Mouse (Mus musculus): ENCODE results near the gene Csn2.

Csn2 gene

DNA sequence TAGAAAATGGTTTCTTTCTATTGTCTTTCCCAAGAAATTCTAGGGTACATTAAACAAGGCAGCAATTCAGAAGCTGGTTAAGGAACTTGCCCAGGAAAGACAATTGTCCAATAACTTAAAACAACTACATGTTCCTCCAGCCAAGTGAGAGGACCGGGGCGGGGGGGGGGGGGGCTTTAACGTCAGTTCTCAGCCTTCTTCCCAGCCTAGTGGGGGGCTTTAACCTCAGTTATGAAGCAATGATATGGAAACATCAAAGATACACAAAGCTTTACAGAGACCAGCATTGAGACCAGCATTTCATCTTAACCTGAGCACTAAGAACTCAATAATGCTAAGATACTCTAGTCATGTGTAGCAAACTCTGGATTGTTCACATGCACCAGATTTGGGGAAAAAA lies at the start of gene Csn2:
Csn2 (minus strand) TSS at position 101 of the 400 bp plus-strand sequence.
- DNase-seq (ENCODE audit: low spot score): no peak

DNA sequence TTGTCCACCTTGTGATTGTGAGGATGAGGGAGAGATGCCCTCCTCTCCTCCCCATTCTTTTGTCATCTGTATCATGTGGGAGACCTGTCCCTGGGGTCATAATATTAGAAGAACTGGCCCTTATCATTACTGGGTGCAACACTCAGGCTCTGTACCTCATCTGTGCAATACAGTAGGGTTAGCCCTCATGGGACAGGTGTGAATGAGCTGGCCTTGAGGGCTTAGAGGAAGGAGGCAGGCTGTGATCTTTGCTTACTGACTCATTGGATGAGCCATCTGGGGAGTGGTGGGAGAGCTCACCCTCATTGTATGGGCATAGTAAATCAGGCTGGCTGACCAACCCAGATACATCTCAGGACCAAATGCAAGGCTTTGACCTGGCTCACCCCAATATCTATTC lies 35.4 kb upstream of the Csn2 start:
- DNase-seq (ENCODE audit: low spot score): no peak

DNA sequence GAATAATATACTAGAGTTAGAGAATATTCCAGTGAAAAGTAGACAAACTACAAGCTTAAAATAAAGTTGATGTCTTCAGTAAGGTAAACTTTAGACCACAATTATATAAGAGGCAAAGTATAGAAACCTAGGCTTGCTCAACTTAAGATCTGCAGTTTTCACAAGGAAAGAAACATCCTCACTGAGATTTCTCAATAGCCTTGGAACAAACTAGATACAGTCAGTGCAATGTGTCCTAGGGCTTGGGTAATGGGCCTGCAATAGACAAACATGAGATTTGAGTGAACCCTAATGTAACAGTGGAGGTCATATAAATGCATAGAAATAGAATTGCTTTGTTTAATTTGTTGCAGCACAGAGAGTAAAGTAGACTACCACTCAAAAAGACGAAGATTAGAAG lies 6.5 kb upstream of the Csn2 start:
- DNase-seq (ENCODE audit: low spot score): no peak

DNA sequence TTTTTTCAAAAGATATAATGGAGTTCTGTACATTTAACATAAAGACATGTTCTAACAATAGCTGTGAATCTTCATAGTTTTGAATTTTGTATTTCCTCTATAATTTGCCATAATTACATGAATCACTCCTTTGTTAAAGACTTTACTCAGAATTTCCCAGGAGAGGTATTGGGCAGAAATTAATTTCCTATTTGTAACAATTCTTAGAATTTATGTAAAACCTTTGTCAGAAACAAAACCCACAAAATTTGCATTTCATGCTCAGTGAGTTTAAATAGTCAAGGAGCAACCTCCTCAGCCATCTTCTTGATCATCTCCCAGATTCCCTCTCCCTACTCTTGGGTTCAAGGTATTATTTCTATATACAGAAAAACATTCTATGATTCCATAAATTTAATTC lies 33.5 kb downstream of the Csn2 start, which contains the start of gene Csn1s1:
Csn1s1 (plus strand) TSS at position 301 of the 400 bp plus-strand sequence.
- no peak for DNase-seq (ENCODE audit: low spot score)

DNA sequence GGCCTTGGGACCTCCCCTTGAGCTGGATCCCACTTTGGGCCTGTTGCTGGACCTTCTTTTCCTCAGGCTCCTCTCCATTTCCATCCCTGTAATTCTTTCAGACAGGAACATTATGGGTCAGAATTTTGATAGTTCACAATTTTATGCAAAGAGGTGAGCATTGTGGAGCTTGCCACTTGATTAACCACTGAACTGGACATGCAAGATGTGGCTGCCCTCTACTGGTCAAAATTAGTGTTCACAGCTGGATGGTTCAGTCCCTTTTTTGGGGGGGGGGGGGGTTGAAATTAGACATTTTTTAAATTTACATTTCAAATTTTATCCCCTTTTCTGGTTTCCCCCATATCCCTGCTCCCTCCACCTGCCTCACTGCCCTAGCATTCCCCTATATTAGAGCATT lies 56.6 kb downstream of the Csn2 start:
- DNase-seq (ENCODE audit: low spot score): no peak

Measured in ovary, postnatal 10 days (tissue).